Mouse (Mus musculus): Measurements from ENCODE around the gene Ctnnbip1. TPM values are rescaled to one million over a fixed set of nuclear protein-coding genes. Genes with fewer than 3 reads are reported as not detected.

The Ctnnbip1 gene
- polyA plus RNA-seq, 1 experiment: 16.0 TPM

DNA sequence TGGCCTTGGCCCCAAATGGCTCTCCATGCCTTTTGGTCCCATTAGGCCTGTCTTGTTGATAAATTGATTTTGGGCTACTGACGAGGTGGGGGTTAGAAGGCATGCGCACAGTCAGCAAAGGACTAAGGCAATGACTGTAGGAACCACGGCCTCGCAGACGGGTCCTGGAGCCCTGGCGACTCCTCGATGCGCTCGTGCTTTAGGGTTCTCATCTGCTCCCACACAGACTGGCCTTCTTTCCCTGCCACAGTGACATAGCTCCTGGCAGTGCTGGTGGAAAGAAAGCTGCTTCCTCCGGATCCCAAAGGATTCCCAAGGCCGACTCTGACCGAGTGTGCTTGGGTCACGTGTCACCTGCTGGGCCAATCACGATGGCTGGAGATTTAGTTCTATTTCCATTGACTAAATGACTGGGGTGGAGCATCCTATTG lies 56.4 kb downstream of the Ctnnbip1 start:
- no peak for DNase-seq
- TF ChIP-seq POLR2A (IDR thresholded peaks at IDR 0.05; ENCODE audit: borderline replicate concordance, extremely low read depth, low read depth, low read length): no peak
- H3K4me3 ChIP-seq (replicated peaks; ENCODE audit: extremely low read depth, low read depth, low read length): no peak overlapping the region
- H3K4me1 ChIP-seq (ENCODE audit: control insufficient read depth, insufficient read depth, low read length): peaks cover 27% of the 10 kb centered on the region
- WGBS: 79% methylated on average over 14 of the region's 14 CpGs

DNA sequence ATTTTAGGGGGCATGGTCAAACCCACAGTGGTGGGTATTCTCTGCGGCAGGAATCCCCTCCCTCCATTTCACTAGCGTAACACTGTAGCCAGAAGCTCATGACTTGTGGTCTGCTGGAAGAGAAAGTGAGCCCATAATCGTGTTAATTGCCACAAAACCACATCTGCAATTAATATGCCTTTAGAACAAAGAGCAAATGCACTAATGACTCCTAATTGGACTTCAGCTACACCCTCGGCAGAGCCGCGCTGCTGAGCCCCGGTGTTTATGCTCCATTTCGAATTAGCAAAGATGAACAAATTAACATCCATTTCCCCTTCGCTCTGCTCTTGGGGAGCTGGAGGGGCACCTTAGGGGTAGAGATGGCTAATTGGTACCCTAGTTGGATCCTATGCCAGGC lies 58.0 kb downstream of the Ctnnbip1 start:
- no peak for DNase-seq
- no peak overlapping the region for H3K4me3 ChIP-seq (replicated peaks; ENCODE audit: extremely low read depth, low read depth, low read length)
- TF ChIP-seq CTCF (IDR thresholded peaks at IDR 0.05; ENCODE audit: insufficient read depth, low read length): no peak
- no peak for TF ChIP-seq POLR2A (IDR thresholded peaks at IDR 0.05; ENCODE audit: borderline replicate concordance, extremely low read depth, low read depth, low read length)
- H3K4me1 ChIP-seq (ENCODE audit: control insufficient read depth, insufficient read depth, low read length): peaks cover 19% of the 10 kb centered on the region
- 84% methylated on average over 9 of the region's 9 CpGs for WGBS

DNA sequence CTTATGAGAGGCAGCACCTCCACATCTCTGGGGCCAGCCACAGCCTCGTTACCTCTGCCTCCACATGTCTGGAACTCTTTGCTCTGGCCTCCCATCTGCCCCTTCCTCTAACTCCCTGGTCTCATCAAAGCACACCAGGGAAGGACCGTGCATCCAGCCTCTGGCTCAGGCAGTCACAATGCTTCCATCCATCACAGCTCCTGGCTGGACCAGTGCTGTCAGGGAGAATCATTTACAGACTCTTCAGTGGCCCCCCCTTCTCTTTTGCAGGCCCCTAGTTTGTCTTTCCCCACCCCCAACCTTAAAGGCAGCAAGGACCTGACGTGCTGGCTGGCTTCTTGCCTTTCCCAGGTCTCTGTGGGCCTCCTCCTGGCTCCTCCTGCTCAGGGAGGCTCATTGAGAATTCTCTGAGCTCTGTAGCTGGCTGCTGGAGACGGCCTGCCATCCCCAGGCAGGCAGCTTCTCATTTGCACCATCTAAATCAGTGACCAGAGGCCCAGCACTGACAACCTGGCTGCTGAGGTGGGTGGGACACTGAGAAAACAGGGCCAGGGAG lies 59.0 kb downstream of the Ctnnbip1 start:
- WGBS: 54% methylated on average over 4 of the region's 4 CpGs
- TF ChIP-seq POLR2A (IDR thresholded peaks at IDR 0.05; ENCODE audit: borderline replicate concordance, extremely low read depth, low read depth, low read length) (no peak), CTCF (IDR thresholded peaks at IDR 0.05; ENCODE audit: insufficient read depth, low read length) (no peak)
- Histone ChIP-seq H3K4me3 (replicated peaks; ENCODE audit: extremely low read depth, low read depth, low read length) (no peak overlapping the region), H3K4me1 (ENCODE audit: control insufficient read depth, insufficient read depth, low read length) (peaks cover 11% of the 10 kb centered on the region)
- DNase-seq: no peak

DNA sequence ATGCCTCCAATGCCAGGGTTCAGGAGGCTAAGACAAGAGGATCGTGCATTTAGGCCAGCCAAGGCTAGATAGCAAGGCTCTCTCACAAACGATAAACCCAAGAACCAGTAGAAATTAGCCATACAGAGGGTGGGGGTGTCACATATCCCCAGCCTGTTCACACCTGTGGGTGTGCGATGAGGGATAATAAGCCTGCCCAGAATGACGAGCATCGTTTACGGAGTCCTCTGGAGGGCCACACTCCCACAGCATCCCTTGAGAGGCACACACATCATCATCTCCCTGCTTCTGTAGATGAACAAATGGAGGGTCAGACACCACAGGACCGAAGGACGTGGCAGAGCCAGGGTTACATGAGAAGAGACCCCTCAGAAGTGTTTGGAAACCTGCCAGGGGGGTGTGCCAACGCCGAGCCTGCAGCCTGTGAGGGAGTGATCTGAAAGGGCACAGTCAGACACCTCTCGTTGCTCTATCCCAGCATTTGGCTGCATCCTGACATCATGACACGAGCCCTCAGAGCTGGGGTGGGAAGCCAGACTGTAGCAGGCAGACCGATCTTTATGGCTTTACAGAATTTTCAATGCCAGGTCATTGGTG lies 60.1 kb downstream of the Ctnnbip1 start:
- Histone ChIP-seq H3K4me3 (replicated peaks; ENCODE audit: extremely low read depth, low read depth, low read length) (no peak overlapping the region), H3K4me1 (ENCODE audit: control insufficient read depth, insufficient read depth, low read length) (peaks cover 3% of the 10 kb centered on the region; the same call in 1 of the 2 replicates)
- 70% methylated on average over 13 of the region's 13 CpGs for WGBS
- DNase-seq: no peak
- no peak for TF ChIP-seq CTCF (IDR thresholded peaks at IDR 0.05; ENCODE audit: insufficient read depth, low read length)
- TF ChIP-seq POLR2A (IDR thresholded peaks at IDR 0.05; ENCODE audit: borderline replicate concordance, extremely low read depth, low read depth, low read length): no peak

DNA sequence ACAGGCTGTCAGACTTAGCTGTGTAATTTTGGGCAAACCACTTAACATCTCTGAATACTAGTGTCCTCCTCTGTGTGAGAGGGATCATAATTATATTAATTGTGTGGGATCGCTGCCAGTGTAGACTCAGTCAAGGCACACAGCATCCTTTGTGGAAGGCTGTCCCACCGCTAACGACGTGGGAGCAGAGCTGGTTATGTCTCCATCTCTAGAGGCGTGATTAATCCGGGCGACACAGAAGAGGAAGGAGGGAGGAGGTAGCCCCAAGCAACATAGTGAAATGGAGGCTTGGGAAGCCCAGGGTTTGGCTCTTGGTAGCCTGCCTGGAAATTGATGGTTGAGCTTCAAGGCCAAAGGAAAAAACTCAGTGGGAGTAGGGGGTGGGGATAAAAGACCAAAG lies 60.8 kb downstream of the Ctnnbip1 start:
- 52% methylated on average over 7 of the region's 7 CpGs for WGBS
- no peak for TF ChIP-seq CTCF (IDR thresholded peaks at IDR 0.05; ENCODE audit: insufficient read depth, low read length)
- no peak for TF ChIP-seq POLR2A (IDR thresholded peaks at IDR 0.05; ENCODE audit: borderline replicate concordance, extremely low read depth, low read depth, low read length)
- no peak overlapping the region for H3K4me3 ChIP-seq (replicated peaks; ENCODE audit: extremely low read depth, low read depth, low read length)
- H3K4me1 ChIP-seq (ENCODE audit: control insufficient read depth, insufficient read depth, low read length): no peaks in the 10 kb centered on the region
- DNase-seq: no peak

DNA sequence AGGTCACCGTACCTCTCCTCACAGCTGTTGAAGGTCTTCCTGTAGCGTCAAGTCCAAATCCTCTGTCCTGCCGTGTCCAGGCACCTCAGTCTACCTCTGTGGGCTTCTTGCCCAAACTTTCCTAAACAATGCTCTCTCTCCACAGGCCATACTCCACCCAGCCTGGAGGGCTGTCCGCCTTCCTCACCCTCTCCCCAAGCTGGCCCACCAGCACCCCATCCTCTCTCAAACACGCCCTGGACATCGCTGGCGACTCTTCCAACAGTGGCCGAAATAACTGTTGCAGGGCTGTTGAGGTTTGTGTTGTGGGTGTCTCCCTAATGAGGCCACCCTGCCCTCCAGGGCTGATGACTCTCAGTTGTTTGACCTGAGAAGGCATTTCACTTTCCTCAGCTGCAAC lies 67.2 kb downstream of the Ctnnbip1 start:
- H3K4me3 ChIP-seq (replicated peaks; ENCODE audit: extremely low read depth, low read depth, low read length): no peak overlapping the region
- TF ChIP-seq POLR2A (IDR thresholded peaks at IDR 0.05; ENCODE audit: borderline replicate concordance, extremely low read depth, low read depth, low read length) (no peak), CTCF (IDR thresholded peaks at IDR 0.05; ENCODE audit: insufficient read depth, low read length) (no peak)
- no peaks in the 10 kb centered on the region; the same call in 1 of the 2 replicates for H3K4me1 ChIP-seq (ENCODE audit: control insufficient read depth, insufficient read depth, low read length)
- 82% methylated on average over 8 of the region's 8 CpGs for WGBS
- DNase-seq: no peak

DNA sequence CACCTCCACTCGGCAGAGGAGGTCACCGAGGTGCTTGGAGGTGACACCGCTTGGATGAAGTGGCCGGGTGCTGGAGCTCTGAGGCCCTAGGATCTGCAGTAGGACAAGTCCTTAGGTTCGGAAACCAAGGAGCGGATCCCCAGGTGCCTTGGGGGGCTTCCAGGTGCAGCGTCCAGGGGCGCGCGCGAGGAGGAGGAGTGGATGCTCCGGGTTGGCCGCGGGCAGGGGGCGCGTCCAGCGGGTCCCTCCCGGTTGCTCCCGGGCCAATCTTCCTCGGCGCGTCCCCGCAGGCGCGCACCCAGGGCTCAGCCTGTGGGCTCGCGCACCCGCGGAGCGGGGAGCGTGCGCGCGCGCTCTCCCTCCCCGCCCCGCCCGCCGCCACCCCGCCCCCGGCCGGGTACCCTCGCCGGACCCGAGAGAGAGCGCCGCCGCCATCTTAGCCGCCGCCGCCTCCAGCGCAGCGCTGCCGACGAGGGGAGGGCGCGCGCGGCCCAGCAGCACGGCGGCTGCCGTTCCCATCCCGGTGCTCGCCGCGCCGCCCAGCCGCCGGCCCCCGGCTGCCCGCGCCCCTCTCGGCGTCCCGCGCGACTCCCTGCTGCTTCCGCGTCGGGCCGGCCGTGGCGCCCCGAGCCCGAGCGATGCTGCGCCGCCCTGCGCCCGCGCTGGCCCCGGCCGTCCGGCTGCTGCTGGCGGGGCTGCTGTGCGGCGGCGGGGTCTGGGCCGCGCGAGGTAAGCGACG lies 68.2 kb downstream of the Ctnnbip1 start, which contains the start of gene Clstn1:
Gene Clstn1 (plus strand): TSS at position 425 of the 739 bp plus-strand sequence.
- TF ChIP-seq CTCF (IDR thresholded peaks at IDR 0.05; ENCODE audit: insufficient read depth, low read length) (no peak), POLR2A (IDR thresholded peaks at IDR 0.05; ENCODE audit: borderline replicate concordance, extremely low read depth, low read depth, low read length) (no peak)
- DNase-seq: peak; percentile 64
- H3K4me3 ChIP-seq (replicated peaks; ENCODE audit: extremely low read depth, low read depth, low read length): peak within 1 kb of the TSS; percentile 83
- 2% methylated on average over 101 of the region's 103 CpGs for WGBS
- no peaks in the 10 kb centered on the region; the same call in 1 of the 2 replicates for H3K4me1 ChIP-seq (ENCODE audit: control insufficient read depth, insufficient read depth, low read length)

DNA sequence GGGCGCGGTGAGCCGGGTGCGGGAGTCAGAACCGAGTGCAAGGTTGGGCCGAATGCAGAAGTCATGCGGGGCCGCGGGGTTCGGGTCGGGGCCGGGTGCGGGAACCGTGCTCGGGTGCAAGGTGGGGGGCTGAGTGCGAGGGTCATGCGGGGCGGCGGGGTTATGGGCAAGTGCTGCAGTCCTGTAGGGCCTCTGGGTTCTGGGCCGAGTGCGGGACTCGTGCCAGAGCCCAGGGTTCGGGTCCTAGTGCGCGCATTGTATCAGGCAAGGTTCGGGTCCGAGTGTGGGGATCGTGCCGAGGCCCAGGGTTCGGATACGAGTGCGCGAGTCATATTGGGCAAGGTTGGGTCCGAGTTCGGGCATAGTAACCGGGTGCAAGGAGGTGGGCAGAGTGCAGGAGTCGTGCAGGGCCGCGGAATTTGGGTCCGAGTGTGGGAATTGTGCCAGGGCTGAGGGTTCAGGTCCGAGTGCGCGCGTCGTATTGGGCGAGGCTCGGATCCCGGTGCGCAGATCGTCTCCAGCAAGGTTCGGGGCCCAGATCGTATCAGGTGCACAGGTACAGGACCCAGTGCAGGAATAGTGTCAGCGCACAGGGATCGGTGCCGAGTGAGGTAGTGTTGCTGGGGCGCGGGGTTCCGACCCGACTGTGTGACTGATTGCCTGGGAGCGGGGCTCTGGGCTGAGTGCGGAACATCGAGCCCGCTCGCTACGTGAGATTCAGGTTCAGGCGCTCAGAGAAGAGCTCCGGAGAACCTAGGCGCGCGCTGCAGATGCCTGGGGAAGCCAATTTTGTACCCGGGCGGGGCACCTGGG lies 69.0 kb downstream of the Ctnnbip1 start:
- TF ChIP-seq POLR2A (IDR thresholded peaks at IDR 0.05; ENCODE audit: borderline replicate concordance, extremely low read depth, low read depth, low read length) (no peak), CTCF (IDR thresholded peaks at IDR 0.05; ENCODE audit: insufficient read depth, low read length) (no peak)
- no peaks in the 10 kb centered on the region; the same call in 1 of the 2 replicates for H3K4me1 ChIP-seq (ENCODE audit: control insufficient read depth, insufficient read depth, low read length)
- peak overlapping the region; percentile 83 for H3K4me3 ChIP-seq (replicated peaks; ENCODE audit: extremely low read depth, low read depth, low read length)
- 1% methylated on average over 72 of the region's 72 CpGs for WGBS
- DNase-seq: peak; percentile 48

DNA sequence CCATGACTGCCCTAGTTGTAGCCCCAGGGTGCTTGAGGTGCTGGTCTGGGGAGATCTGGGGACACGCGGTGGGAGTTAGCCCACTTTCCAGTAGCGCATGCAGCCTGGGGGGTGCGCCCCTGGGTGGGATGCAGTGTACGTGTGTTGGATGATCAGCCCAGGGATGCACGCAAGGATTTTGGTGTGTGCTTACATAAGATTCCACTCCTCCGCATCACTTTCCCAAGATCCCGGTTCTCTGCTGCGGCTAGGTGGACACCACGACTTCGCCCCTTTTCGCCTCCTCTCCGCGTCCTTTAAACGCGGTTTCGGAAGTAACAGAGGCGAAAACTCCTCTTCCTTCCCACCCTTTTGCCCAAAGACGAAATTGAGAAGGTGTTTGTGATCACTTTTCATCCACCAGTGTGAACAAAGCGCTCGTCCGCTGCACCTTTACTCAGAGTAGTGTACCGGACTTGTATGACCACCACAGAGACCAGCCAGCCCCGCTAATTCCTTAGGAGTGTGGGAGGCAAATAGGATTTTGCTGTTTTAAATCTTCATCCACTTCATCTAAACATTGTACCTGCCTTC lies 69.6 kb downstream of the Ctnnbip1 start:
- Histone ChIP-seq H3K4me3 (replicated peaks; ENCODE audit: extremely low read depth, low read depth, low read length) (peak overlapping the region; percentile 83), H3K4me1 (ENCODE audit: control insufficient read depth, insufficient read depth, low read length) (no peaks in the 10 kb centered on the region; the same call in none of the 2 replicates)
- no peak for DNase-seq
- TF ChIP-seq CTCF (IDR thresholded peaks at IDR 0.05; ENCODE audit: insufficient read depth, low read length) (no peak), POLR2A (IDR thresholded peaks at IDR 0.05; ENCODE audit: borderline replicate concordance, extremely low read depth, low read depth, low read length) (no peak)
- WGBS: 22% methylated on average over 24 of the region's 24 CpGs

Data from lung, adult 2 months (tissue).